Mouse (Mus musculus): ENCODE results near the gene H2afj.

The H2afj gene

GRCm38 (mm10) chr6:136847267-136847666 is 39.2 kb downstream of the H2afj start:
- no peak for DNase-seq (ENCODE audit: low spot score)

- DNase-seq (ENCODE audit: low spot score) = peak; percentile 70
These were observed 39.7 kb downstream of the H2afj start for GRCm38 (mm10) chr6:136847790-136848189.

GRCm38 (mm10) chr6:136848399-136848798 is 40.4 kb downstream of the H2afj start:
- no peak for DNase-seq (ENCODE audit: low spot score)

GRCm38 (mm10) chr6:136848971-136849370 is 40.9 kb downstream of the H2afj start:
- no peak for DNase-seq (ENCODE audit: low spot score)

- DNase-seq (ENCODE audit: low spot score) = no peak
These were observed 42.2 kb downstream of the H2afj start for GRCm38 (mm10) chr6:136850267-136850666.

- no peak for DNase-seq (ENCODE audit: low spot score)
These were observed 44.3 kb downstream of the H2afj start for GRCm38 (mm10) chr6:136852348-136852747.

- DNase-seq (ENCODE audit: low spot score) = no peak
These were observed 44.7 kb downstream of the H2afj start for GRCm38 (mm10) chr6:136852762-136853161.

- DNase-seq (ENCODE audit: low spot score) = no peak
These were observed 46.3 kb downstream of the H2afj start for GRCm38 (mm10) chr6:136854361-136854781.

GRCm38 (mm10) chr6:136855183-136855582 is 47.1 kb downstream of the H2afj start:
- no peak for DNase-seq (ENCODE audit: low spot score)

GRCm38 (mm10) chr6:136856071-136856636 is 48.1 kb downstream of the H2afj start:
- DNase-seq (ENCODE audit: low spot score) = no peak

GRCm38 (mm10) chr6:136857186-136857872 is 49.3 kb downstream of the H2afj start, which contains the start of gene Art4:
Art4 (minus strand) TSS chr6:136857733.
- DNase-seq (ENCODE audit: low spot score) = no peak

- no peak for DNase-seq (ENCODE audit: low spot score)
These were observed 49.8 kb downstream of the H2afj start for GRCm38 (mm10) chr6:136857873-136858260.

GRCm38 (mm10) chr6:136858420-136858819 is 50.4 kb downstream of the H2afj start:
- no peak for DNase-seq (ENCODE audit: low spot score)
